Mouse (Mus musculus) induced T-regulatory cell, adult 2 months (primary cell): ENCODE results near the gene Tnnt2.

Source experiments
- DNase-seq: peaks from one replicate; pipeline ENCODE4 v3.0.0-alpha.2; 2012; ENCODE audit warnings: low read depth

Tnnt2 gene

DNA sequence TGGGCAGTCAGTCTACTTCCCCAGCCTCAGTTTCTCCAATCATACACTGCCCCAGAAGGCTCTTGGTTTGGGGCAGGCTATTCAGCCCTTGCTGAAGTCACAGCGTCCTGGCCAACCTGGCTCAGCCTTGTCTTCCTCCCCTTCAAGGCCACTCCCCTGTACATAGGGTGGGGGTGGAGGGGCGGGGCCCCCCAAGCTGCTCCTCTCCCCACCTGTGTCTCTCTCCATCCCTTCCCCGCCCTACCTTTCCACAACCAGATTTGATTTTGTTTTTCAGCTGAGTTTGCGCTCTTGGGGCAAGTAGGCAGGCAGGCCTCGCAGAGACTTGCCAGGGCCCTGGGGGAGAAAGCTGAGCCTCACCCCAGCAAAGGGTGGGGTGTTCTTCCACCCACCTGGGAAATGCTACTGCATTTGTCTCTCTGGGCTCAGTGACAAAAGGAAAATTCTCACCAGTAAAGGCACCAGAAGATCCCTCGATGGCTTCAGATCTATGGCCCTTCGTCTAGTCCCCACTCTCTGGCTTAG is 63.9 kb downstream of the Tnnt2 start:
- no peak for DNase-seq
